Mouse (Mus musculus): Measurements from ENCODE around the gene Cfap77. TPM values are rescaled to one million over a fixed set of nuclear protein-coding genes. Genes with fewer than 3 reads are reported as not detected.

Gene Cfap77
- total RNA-seq, 2 experiments from 2014 or later = 0.42 to 0.66 TPM

DNA sequence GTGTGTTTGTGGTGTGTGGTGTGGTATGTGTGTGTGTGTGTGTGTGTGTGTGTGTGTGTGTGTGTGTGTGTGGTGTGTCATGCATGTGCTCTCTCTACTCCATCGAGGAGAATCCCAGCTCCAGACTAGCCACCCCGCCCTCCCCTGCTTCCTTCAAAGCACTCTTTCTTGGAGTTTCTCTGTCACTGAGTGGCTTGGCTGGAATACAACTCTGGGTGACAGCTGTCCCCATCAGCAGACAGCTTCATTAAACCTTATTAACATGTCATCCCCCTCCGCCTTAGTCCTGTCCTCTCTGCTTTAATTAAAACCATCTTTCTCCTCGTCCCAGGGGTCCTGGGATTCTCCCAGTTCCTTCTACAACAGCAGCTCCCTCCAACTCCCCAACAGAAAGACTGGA is 59.4 kb downstream of the Cfap77 start:
- no peak for DNase-seq

DNA sequence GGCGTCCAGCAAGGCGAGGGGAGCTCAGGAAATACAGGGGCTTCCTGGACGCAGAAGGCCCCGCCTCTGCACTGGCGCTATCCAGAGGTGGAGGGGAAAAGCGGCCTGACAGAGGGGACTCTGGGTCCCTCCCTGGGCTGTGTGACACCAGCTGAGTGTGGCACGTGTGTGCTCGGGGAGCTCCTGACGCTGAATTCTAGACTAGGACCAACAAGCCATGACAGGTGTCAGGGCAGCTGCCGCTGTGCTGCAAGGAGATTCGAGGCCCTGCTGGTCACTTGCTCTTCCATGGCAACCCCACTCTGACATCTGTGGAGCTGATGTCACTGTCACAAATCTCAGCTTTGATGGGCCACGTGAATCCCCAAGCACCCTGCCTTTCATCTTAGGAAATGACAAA is 60.9 kb downstream of the Cfap77 start:
- DNase-seq = no peak

DNA sequence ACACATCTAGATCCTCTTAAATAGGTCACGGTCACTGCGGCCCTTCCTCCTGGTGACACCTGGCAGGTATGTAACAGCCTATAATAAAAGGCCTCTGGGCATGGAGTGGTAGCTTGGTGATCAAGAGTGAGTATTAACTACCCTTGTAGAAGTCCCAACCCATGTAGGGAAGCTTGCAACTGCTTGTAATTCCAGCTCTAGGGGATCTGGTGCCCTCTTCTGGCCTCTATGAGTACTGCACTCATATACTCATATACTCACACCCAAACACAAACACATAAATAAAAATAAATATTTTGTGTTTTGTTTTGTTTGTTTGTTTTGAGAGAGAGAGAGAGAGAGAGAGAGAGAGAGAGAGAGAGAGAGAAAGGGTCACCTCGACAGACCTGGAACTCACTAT is 66.1 kb downstream of the Cfap77 start:
- DNase-seq = no peak

DNA sequence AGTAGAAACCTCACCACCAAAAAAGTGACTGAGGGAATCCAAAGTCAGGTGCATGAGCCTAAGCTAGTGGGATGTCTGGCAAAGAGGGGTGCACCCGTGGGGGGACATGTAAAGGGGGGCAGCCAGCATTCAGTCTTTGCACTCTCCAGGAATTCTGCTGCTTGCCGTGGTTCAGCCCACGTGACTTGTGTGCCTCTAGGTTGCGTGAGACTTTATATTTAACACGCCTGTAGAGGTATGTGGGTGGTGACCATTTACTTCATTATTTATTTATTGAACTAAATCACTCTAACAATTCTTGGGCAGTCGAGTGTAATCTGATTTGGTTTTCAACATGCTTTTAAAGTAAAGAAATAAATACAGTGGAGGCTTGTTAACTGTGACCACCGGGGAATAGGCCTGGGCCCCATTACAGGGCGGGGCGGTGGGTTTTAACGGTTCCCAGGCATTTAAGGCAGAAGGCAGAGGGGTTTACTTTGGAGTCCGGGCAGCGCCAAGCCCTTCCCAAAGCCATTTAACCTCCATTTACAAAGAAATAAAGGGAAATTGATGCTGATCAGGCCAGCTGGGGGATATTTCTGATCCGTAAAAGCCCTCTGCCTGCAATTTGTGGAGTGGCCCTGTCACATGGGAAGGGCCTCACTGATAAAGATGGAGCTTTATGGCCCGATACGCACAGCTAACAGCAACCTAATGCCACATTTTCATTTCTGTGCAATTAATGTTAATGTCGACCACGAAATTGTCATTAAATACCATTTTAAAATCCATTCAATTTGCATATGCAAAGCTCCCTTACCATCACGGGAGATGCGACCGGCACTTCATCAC is 74.6 kb downstream of the Cfap77 start:
- no peak for DNase-seq

GRCm38 (mm10) chr2:28978461-28978860 is 76.4 kb downstream of the Cfap77 start:
- DNase-seq = no peak

GRCm38 (mm10) chr2:28976635-28977034 is 78.2 kb downstream of the Cfap77 start:
- DNase-seq = peak; percentile 89

DNA sequence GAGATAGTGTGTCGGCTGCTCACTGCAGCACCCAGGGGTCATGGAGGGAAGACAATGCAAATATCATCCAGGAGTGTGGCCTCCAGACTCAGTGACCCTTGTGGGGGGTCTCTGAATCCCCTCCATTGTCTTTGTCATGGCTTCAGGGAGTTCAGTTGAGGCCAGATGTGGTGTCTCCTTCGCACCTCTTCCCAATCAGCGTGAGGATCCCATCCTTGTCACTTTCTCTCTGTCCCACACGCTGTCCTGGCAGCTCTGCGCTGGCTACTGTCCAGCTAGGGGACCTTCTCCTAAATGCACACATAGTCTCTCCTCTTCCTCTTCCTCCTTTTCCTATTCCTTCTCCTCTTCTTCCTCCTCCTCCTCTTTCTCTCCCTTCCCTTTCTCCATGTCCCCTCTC is 79.3 kb downstream of the Cfap77 start:
- no peak for DNase-seq

GRCm38 (mm10) chr2:28974520-28974919 is 80.3 kb downstream of the Cfap77 start:
- peak; percentile 59 for DNase-seq

DNA sequence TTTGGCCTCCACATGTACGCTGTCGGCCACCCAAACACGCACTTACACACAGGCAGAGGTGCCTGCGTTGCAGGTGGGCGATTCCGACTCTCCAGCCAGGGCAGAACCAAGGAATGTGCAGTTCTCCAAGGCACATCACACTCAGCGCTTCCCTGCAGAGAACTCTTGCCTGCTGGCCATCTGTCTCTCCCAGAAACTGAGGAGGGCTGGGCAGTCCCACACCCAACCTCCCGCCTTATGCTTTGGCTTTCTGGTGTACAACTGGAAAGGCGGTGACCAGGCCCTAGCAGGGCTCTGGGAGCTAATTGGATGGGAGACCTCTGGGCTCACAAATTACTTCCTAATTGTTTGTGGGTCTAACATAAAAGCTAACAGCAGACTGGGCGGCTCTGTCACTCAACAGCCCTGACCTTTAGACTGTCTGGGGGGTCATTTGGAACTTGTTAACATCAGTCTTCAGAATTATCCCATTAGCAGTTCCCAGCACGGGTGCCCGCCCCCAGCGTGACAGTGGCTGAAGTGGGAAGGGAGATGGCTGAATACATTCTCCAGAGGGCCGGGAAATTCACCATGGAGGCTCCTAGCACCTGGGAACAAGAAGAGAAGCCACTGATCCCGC is 80.9 kb downstream of the Cfap77 start:
- DNase-seq = no peak

DNA sequence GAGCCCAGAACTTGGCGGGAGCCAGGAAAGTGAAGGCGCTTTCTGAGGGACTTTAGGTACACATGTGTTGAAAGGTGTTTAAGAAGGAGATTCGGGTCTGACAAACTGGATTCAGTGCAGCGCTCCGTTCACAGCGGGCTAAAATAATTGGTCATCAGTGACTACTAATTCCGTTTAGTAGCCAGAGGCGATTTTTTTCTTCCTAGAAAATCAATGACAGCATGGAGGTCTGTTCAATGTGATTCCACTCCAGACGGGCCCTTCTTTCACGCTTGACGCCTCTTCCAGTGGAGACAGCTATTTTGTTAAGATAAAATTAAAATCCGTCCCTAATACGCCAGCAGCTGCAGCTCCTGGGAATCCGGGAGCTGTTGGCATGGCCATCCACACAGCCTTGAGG is 84.4 kb downstream of the Cfap77 start:
- no peak for DNase-seq

- no peak for DNase-seq
Measured at GRCm38 (mm10) chr2:28968278-28968677, 86.6 kb downstream of the Cfap77 start.

DNA sequence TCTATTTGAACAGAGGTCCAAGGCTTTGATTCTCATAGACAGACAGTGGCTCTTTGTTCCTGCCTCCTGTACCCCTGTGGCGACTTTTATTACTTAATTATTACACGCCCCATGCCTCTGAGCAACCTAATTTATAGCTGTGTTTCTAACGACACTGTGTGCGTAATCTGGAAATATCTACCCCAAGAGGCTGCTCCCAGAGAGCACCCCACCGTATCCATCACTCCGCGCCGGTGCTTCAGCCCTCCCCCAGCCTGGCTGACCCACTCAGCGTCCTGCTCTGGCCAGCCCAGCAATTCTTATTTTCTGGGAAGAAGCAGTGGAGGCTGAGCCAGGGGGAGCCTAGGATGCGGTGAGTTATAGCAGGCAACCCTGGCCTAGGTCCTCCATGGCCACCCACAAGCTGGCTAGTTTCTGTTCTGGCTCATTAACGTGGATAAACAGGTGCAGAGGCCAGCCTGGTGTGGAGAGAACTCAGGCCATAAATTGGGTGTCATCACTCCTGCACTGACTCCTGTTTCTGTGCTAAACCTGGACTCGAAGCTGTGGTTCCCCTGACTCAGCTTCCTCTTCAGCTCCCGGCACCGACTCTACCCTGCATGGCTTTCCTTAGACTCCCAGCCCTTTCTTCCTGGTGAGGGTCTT is 88.6 kb downstream of the Cfap77 start:
- no peak for DNase-seq

- DNase-seq = no peak
Measured at GRCm38 (mm10) chr2:28963565-28963964, 91.3 kb downstream of the Cfap77 start.

- DNase-seq = no peak
Measured at GRCm38 (mm10) chr2:28961636-28962035, 93.2 kb downstream of the Cfap77 start.

DNA sequence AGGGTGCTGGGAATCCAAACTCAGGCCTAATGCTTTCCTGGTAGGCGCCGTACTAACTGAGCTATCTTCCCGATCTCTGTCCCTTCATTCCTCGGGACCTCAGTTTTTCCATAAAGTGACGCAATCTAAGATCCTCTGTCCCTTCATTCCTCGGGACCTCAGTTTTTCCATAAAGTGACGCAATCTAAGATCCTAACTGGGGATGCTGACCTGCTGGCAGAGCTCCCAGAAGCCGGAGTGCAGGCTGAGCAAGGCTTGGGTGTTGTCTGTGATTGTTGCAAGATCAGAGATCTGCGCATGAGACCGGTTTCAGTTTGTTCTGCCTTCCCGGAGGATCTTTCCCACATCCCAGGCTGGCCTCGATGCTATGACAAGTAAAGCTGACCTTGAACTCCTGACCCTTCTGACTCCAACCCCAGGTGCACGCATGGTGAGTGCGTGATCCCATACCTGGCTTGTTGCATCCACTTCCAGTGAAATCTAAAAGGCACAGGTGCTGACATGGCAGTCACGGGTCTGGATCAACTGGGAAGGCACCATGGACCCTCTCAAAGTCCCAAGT is 93.8 kb downstream of the Cfap77 start:
- DNase-seq = no peak

GRCm38 (mm10) chr2:28956874-28957273 is 98.0 kb downstream of the Cfap77 start:
- no peak for DNase-seq

DNA sequence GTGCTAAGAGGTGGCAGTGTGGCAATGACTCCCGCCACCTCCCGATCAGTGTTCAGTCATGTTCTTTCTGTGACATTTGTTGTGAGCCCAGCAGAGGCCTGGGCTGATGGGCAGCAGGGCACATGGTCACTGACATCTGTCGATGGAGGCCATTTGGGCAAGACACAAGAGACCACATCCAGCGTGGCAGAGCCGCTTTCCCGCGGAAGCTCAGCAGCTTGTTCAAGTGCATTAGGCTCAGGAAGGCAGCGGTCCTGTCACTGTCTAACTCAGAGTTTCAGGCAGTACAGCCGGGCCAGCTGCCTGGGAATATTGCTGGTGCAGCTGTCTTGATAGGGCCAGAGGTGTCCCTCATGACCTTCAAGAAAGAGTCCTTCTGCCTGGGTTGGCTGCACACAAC is 100.3 kb downstream of the Cfap77 start:
- DNase-seq = no peak

DNA sequence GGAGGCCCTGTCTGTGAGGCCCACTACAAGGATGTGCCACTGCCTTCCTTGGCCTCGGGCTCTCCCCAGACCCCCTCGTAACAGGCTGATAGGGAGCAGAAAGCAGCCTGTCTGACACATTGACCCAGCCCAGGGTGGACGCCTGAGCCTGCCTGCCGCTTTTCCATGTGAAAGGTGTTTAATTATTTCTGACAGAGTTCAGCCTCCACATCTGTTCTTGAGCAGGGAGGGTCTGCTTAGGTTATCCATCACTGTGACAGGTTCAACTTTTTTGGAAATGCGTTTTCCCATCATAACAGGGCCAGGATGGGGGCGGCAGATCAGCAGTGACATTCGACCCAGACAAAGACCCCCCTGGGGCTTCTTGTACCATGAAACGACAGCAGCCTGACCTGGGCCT is 101.9 kb downstream of the Cfap77 start:
- DNase-seq = no peak

DNA sequence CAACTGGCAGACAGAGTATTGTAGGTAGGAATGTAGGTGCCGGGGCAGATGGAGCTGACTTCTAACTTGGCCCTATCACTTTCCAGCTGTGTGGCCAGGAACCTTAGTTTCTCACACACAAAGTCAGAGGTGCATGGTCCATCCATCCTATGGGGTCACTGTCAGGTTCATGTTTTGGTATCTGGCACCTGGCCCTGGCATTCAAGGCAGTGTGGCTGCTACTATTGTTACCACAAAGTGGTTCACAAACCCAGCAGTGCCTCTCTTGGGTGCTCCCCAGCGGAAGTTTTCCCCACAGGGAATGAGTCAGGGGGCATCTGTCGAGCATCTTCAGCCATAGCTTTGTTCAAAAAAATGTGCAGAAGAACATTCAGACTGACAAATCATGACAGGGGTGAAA is 108.6 kb downstream of the Cfap77 start:
- no peak for DNase-seq

DNA sequence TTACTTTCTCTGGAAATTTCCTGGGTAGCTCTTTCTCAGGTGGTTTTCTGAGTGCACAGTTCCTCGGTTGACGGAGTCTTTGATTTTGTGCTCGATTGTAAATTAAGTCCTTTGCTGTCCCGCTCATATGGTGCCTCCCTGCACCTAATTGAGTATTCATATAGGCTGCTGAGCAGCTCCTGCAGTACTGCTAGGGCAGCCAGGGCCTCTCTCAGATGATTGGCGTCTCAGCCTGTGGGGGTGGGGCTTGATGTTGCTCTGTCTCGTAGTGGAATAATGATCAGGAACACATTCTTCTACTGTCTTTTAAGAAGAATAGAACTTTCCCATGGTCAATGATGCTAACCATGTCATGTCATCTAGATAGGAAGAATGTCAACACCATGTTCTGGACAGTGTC is 109.5 kb downstream of the Cfap77 start:
- no peak for DNase-seq

GRCm38 (mm10) chr2:28943666-28944516 is 111.0 kb downstream of the Cfap77 start:
- DNase-seq = no peak

GRCm38 (mm10) chr2:28938997-28939396 is 115.9 kb downstream of the Cfap77 start:
- DNase-seq = no peak

Data from adrenal gland, postnatal 10 days (tissue).